Mouse (Mus musculus) limb, embryonic 15.5 days (tissue): ENCODE data around the gene Zfp263. TPM values are rescaled to one million over a fixed set of nuclear protein-coding genes. Genes with fewer than 3 reads are reported as not detected.
A peak's percentile ranks its signal among the peaks of the same experiment; 100 is the strongest.

Experiments
- ATAC-seq: fragments of 200-750 bp; cut with Nextera tagmentation; 2 replicates; pipeline ENCODE4 v1.8.0; 2017; ENCODE audit warnings: low read depth, moderate TSS enrichment; ENCODE audit not compliant: insufficient number of reproducible peaks, low FRiP score, low TSS enrichment
- H3K27ac ChIP-seq: fragments of 300-500 bp; sonication (generic); 2 replicates; pipeline ENCODE4 v1.5.1; 2015; ENCODE audit warnings: moderate library complexity, mild to moderate bottlenecking, inconsistent platforms
- H3K27me3 ChIP-seq: fragments of 300-500 bp; sonication (generic); 2 replicates; pipeline ENCODE4 v1.6.1; 2015; ENCODE audit warnings: inconsistent platforms
- H3K36me3 ChIP-seq: fragments of 300-500 bp; sonication (generic); 2 replicates; pipeline ENCODE4 v1.6.1; 2015; ENCODE audit warnings: inconsistent platforms
- H3K4me1 ChIP-seq: fragments of 300-500 bp; sonication (generic); 2 replicates; pipeline ENCODE4 v1.6.1; 2015; ENCODE audit warnings: inconsistent platforms
- H3K4me2 ChIP-seq: fragments of 300-500 bp; sonication (generic); 2 replicates; pipeline ENCODE4 v1.6.1; 2015; ENCODE audit warnings: mild to moderate bottlenecking, inconsistent platforms
- H3K4me3 ChIP-seq: fragments of 300-500 bp; sonication (generic); 2 replicates; pipeline ENCODE4 v1.5.1; 2015; ENCODE audit warnings: mild to moderate bottlenecking, inconsistent platforms
- H3K9ac ChIP-seq: fragments of 300-500 bp; sonication (generic); 2 replicates; pipeline ENCODE4 v1.6.1; 2015; ENCODE audit warnings: inconsistent platforms
- H3K9me3 ChIP-seq: fragments of 300-500 bp; sonication (generic); 2 replicates; pipeline ENCODE4 v1.6.1; 2016; ENCODE audit warnings: inconsistent platforms
- WGBS: fragments of 180-500 bp; shearing (Covaris S2); methylation state at CpG from one replicate; pipeline ENCODE4 v1.1.7; 2015; 5-methylcytosine and 5-hydroxymethylcytosine counted together
- polyA plus RNA-seq: library from polyadenylated mRNA; unstranded; fragments of >200 nt; fragmentation: Nextera tagmentation; extraction: Ambion mirVana; gene quantifications from 2 replicates; pipeline ENCODE4 v1.2.1, GENCODE M21; 2015

Zfp263 gene
- 45.3 and 46.4 TPM in 2 replicates for polyA plus RNA-seq

DNA sequence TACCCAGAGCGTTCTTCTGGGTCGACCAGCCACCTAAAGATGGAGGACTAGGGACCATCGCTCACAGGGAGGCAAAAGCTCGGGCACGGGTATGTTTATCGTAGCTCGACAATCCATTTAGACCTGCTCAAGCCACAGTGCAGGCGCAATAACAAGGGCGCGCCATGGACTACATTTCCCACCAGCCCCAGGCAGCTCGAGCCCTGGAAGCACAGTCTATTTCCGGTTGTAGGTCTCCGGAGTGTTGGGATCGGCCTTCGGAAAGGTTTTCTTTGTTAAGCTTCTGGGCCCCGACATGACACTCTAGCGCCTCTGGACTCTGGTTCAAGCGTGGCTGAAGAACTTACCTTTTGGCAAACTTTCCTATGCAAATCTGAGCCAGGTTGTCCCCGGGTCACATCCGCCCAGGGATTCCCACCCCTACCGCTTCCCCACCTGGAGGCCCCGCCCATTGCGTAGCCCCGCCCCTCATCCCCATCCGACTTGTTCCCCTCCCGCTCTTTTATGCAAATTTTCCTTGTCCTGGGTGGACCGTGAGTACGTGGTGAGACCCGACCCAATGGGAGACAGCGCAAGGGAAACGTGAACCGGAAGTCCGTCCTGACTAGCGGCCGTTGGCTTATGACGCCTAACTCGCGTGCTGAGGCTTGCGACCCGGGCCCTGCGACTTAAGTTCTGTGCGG is at the start of gene Zfp263:
TSS of gene Zfp263 (plus strand) at position 591 of the 683 bp plus-strand sequence.
- peak within 1 kb of the TSS; percentile 89 for H3K9ac ChIP-seq
- ATAC-seq, result peak; percentile 99
- under 1% methylated on average over 42 of the region's 42 CpGs for WGBS
- H3K4me2 ChIP-seq, result peak within 1 kb of the TSS; percentile 83
- H3K4me3 ChIP-seq, result peak within 1 kb of the TSS; percentile 85
- H3K9me3 ChIP-seq, result peaks cover 8% of the 10 kb centered on the region; the same call in 1 of the 2 replicates
- peaks cover 28% of the 10 kb centered on the region for H3K36me3 ChIP-seq
- H3K4me1 ChIP-seq, result peaks cover 20% of the 10 kb centered on the region
- no peaks in the 10 kb centered on the region for H3K27me3 ChIP-seq
- H3K27ac ChIP-seq, result peak within 1 kb of the TSS; percentile 96

DNA sequence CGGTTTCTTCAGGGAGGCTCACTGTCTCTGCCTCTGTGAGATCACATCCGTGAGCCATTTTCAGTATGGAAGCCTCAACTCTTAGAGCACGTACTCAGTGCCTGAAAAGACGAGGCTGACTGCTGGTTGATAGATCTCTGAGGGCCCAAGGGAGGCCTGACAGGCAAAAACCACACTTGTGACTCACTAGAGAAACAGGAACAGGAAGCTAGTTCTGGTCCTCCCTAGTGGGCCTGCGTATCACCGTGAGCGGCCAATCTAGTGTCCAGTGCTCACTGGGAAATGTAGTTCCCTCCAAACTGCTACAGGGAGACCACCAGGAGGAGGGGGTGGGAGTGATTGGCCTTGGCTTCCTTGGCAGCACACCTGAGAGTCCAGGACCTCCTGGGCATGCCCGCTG is 44.6 kb upstream of the Zfp263 start:
- no peak overlapping the region for H3K4me3 ChIP-seq
- no peak overlapping the region for H3K27ac ChIP-seq
- ATAC-seq, result no peak
- no peaks in the 10 kb centered on the region for H3K27me3 ChIP-seq
- 86% methylated on average over 8 of the region's 8 CpGs for WGBS
- H3K4me1 ChIP-seq, result no peaks in the 10 kb centered on the region
- no peaks in the 10 kb centered on the region for H3K36me3 ChIP-seq
- no peak overlapping the region for H3K4me2 ChIP-seq
- no peaks in the 10 kb centered on the region for H3K9me3 ChIP-seq
- no peak overlapping the region for H3K9ac ChIP-seq

DNA sequence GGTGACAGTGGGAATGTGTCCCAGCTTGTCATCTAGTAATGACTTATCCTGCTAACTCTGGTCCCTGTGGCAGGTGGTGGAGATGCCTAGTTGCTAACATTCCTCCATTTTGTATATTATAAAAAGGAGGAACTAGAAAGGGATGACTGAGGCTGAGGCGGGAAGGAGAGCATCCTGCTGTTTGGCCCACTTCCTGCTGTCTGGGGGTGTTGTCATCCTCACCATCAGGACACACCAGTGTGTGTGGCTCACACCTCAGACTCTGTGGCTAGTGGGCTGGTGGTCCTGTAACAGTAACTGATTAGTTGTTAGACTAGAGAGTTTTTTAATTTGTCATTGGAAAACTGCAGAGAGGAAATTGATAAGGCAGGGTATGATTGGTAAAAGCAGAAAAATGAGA is 43.0 kb upstream of the Zfp263 start:
- Histone ChIP-seq H3K27ac (no peak overlapping the region), H3K27me3 (no peaks in the 10 kb centered on the region), H3K4me2 (no peak overlapping the region), H3K4me1 (no peaks in the 10 kb centered on the region), H3K4me3 (no peak overlapping the region), H3K9me3 (no peaks in the 10 kb centered on the region), H3K36me3 (no peaks in the 10 kb centered on the region), H3K9ac (no peak overlapping the region)
- no peak for ATAC-seq
- 69% methylated on average over 1 of the region's 1 CpGs for whole genome bisulfite sequencing

DNA sequence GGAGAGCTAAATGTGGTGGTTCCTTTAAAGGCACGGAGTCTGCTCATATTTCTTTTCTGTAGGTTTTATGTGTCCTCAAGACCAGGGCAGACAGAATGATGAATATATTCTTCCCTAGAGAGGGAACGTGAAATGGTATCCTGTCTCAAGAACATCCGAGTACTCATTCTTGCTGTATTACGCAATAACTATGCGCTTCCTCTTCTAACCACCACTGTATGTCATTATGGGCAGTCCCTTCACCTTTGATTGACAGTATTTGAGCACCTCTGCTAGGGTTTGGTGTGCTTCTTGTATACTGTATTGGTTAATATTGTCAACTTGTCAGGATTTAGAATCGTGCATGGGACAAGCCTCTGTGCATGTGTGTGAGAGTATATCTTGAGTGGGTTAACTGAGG is 37.2 kb upstream of the Zfp263 start:
- H3K9ac ChIP-seq, result no peak overlapping the region
- H3K4me3 ChIP-seq, result no peak overlapping the region
- H3K27me3 ChIP-seq, result no peaks in the 10 kb centered on the region
- H3K4me2 ChIP-seq, result no peak overlapping the region
- WGBS, result 76% methylated on average over 6 of the region's 6 CpGs
- no peaks in the 10 kb centered on the region for H3K36me3 ChIP-seq
- H3K9me3 ChIP-seq, result no peaks in the 10 kb centered on the region
- H3K4me1 ChIP-seq, result no peaks in the 10 kb centered on the region
- H3K27ac ChIP-seq, result no peak overlapping the region
- ATAC-seq, result no peak

DNA sequence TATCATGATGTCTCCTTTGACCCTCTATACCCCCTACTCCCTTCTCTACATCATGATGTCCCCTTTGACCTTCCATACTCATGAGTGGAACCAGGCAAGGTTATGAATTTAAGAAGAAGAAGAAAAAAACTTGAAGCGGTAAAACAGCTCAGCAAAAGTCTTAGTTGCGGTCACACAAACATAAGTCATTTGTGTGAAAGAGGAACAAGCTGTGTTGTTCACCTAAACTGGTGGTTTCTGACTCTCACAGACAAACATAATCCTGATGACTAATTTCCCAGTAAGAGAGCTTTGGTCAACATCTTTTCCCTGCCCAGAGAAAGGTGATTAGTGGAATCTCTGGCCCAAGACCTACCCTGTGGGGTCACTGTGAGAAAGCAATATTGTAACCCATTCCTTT is 29.2 kb upstream of the Zfp263 start:
- 96% methylated on average over 2 of the region's 2 CpGs for WGBS
- Histone ChIP-seq H3K36me3 (no peaks in the 10 kb centered on the region), H3K9me3 (no peaks in the 10 kb centered on the region), H3K4me1 (no peaks in the 10 kb centered on the region), H3K27me3 (no peaks in the 10 kb centered on the region), H3K27ac (no peak overlapping the region), H3K9ac (no peak overlapping the region), H3K4me2 (no peak overlapping the region), H3K4me3 (no peak overlapping the region)
- no peak for ATAC-seq

DNA sequence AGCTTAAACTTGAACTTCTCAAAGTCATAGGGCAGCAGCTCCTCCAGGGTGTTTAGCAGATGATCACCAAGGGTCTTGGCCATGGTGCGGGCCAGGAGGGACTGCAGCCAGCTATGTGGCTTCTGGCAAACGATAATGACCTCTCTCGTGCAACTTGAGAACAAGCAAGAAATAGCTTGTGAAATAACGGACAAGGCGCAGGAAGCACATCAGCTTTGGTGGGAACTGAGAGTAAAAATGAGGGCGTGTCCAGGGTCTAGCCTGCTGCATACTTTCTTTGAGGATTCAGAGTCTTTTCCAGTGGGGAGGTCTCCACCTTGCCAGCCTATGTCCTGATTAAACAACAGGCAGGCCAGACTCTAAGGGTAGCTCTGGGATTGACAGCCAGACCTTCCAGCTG is 25.9 kb upstream of the Zfp263 start, which contains the start of gene Mefv:
TSS of gene Mefv (minus strand) at position 118 of the 400 bp plus-strand sequence.
- Histone ChIP-seq H3K4me1 (no peaks in the 10 kb centered on the region), H3K27me3 (no peaks in the 10 kb centered on the region), H3K9me3 (no peaks in the 10 kb centered on the region), H3K36me3 (no peaks in the 10 kb centered on the region), H3K27ac (no peak within 1 kb of the TSS), H3K9ac (no peak within 1 kb of the TSS), H3K4me3 (no peak within 1 kb of the TSS), H3K4me2 (no peak within 1 kb of the TSS)
- ATAC-seq, result no peak
- WGBS, result 87% methylated on average over 6 of the region's 6 CpGs

DNA sequence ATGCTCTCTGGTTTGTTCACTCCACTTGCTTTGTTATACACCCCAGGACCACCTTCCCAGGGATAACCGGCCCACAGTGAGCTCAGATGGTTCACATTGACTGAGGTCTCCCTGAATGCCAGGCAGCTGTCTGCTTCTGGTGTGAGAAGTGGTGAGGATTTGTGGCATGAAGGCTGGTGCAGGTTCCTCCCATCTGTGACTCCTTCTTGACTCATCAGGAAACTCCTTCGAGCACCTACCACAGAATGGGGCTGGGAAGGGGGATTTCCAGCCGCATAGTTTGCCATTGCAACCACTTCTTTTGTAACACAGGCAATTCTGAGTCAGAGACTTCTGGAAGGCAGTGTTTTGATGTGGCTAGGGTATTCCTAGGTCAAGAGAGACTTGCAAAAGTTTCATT is 20.7 kb upstream of the Zfp263 start:
- Histone ChIP-seq H3K9ac (no peak overlapping the region), H3K27ac (no peak overlapping the region), H3K36me3 (no peaks in the 10 kb centered on the region), H3K9me3 (no peaks in the 10 kb centered on the region), H3K4me1 (no peaks in the 10 kb centered on the region), H3K4me2 (no peak overlapping the region), H3K27me3 (no peaks in the 10 kb centered on the region), H3K4me3 (no peak overlapping the region)
- no peak for ATAC-seq
- WGBS, result 79% methylated on average over 3 of the region's 3 CpGs

DNA sequence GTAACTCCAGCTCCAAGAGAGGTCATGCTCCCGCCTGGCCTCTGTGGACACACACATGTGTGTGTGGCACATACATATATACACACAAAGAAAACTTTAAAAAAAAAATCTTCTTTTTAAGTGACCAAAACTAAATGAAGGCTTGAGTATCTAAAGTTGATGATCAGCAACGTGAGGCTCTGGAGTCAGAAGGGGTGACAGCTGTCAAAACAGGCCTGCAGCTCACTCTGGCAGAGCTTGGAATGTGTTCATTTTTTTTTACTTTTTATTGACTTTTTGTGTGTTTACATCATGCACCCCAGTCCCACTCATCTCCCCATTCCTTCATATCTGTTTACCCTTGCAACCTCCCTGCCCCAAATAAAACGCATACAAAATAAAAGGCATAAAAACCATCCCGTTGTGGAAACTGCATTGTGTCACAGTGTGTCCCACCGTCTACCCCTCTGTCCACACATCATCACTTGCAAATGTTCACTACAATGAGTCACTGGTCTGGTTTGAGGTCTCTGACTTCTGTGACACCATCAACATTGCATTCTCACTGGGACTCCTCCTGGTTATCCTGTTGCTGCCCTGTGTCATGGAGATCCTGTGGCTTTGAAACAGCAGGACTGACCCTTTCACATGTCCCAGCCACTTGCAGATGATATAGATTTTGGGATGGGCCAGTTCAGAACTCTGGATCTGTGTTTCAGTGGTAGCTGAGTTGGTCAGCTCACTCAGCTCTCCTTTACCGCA is 15.7 kb upstream of the Zfp263 start:
- H3K27ac ChIP-seq, result no peak overlapping the region
- H3K4me1 ChIP-seq, result no peaks in the 10 kb centered on the region
- H3K9ac ChIP-seq, result no peak overlapping the region
- WGBS, result 81% methylated on average over 6 of the region's 6 CpGs
- no peak for ATAC-seq
- no peaks in the 10 kb centered on the region for H3K36me3 ChIP-seq
- H3K4me2 ChIP-seq, result no peak overlapping the region
- H3K27me3 ChIP-seq, result no peaks in the 10 kb centered on the region
- no peak overlapping the region for H3K4me3 ChIP-seq
- H3K9me3 ChIP-seq, result no peaks in the 10 kb centered on the region

DNA sequence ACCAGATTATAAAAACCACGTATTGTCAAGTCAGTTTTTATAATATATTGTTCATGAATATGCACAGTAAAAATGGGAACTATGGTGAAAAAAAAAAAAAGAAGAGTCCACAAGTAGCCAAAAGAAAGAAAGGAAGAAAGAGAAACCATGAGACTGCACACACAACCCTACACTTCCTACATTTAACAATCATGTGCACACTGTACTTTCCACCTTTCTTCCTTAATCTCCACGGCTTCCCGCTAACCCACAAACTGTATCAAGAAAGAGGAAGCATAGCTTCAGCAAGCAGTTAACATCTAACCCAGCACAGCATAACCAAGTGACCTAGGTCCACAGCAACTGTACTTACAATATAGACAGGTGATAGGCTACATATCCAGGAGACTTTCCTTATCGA is 11.3 kb upstream of the Zfp263 start:
- no peak overlapping the region for H3K27ac ChIP-seq
- no peak overlapping the region for H3K4me2 ChIP-seq
- no peaks in the 10 kb centered on the region for H3K9me3 ChIP-seq
- H3K36me3 ChIP-seq, result no peaks in the 10 kb centered on the region
- 78% methylated on average over 4 of the region's 4 CpGs for WGBS
- no peaks in the 10 kb centered on the region for H3K4me1 ChIP-seq
- H3K27me3 ChIP-seq, result no peaks in the 10 kb centered on the region
- H3K4me3 ChIP-seq, result no peak overlapping the region
- no peak overlapping the region for H3K9ac ChIP-seq
- no peak for ATAC-seq

DNA sequence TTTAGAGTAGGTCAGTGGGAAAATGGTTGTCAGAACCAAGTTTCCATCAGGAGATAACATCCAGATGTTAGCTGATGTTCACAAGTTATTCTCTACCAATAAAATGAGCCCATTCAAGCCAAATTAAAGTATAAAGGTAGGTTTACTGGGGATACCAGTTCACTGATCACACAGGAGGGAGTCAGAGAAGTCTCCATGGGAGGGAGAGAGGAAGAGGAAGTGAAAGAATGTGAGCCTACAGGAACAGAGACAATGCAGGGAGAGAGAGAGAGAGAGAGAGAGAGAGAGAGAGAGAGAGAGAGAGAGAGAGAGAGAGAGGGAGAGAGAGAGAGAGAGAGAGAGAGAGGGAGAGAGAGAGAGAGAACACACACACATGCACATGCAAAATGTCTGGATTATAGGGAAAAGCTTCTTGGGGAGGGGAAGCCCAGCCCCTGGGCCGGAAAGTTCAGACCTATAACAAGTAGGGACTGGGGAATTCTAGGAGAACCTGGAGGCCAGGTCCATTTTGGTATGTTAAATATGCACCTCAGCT is 10.6 kb upstream of the Zfp263 start:
- H3K27ac ChIP-seq, result no peak overlapping the region
- no peak overlapping the region for H3K9ac ChIP-seq
- H3K4me1 ChIP-seq, result no peaks in the 10 kb centered on the region
- no peaks in the 10 kb centered on the region for H3K9me3 ChIP-seq
- no peak overlapping the region for H3K4me2 ChIP-seq
- 57% methylated on average over 1 of the region's 1 CpGs for WGBS
- no peak overlapping the region for H3K4me3 ChIP-seq
- ATAC-seq, result no peak
- H3K27me3 ChIP-seq, result no peaks in the 10 kb centered on the region
- H3K36me3 ChIP-seq, result no peaks in the 10 kb centered on the region

DNA sequence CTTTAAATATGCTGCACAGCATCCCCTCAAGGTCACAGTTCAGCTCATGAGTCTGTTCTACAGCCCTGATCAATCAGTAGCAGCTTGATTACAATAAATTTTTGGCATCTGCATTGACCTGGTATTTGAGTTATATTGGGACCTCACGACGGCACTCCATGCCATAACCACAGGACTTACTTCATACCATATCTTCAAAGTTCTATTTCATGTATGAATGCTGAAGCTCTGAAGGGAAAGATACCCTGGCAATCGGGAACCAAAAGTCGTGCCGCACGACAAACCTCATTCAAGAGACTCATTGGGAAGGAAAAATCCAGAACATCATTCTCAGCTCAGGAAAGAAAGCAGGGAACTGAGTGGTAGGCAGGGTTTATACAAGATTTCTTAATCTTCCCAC is 1.4 kb upstream of the Zfp263 start:
- no peak for ATAC-seq
- WGBS, result 97% methylated on average over 6 of the region's 6 CpGs
- no peak overlapping the region for H3K9ac ChIP-seq
- no peaks in the 10 kb centered on the region for H3K27me3 ChIP-seq
- H3K4me2 ChIP-seq, result no peak overlapping the region
- no peak overlapping the region for H3K4me3 ChIP-seq
- peaks cover 20% of the 10 kb centered on the region for H3K4me1 ChIP-seq
- H3K9me3 ChIP-seq, result no peaks in the 10 kb centered on the region
- no peak overlapping the region for H3K27ac ChIP-seq
- peaks cover 18% of the 10 kb centered on the region for H3K36me3 ChIP-seq

DNA sequence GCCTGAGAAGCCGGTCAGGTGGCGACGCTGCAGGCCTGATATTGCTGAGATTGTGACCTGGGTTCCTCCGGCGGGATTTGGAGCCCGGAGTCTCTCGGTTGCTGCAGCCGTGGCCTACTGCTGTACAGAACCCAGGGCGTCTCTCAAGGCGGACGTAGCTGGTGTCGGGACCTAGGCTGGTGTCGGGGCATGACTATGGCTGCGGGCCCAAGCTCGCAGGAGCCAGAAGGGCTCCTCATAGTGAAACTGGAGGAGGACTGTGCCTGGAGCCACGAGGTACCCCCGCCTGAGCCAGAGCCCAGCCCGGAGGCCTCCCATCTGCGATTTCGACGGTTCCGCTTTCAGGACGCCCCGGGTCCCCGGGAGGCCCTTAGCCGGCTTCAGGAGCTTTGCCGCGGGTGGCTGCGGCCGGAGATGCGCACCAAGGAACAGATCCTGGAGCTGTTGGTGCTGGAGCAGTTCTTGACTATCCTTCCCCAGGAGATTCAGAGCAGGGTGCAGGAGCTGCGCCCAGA is 350 bp downstream of the Zfp263 start:
- H3K4me1 ChIP-seq, result peaks cover 20% of the 10 kb centered on the region
- peak overlapping the region; percentile 89 for H3K9ac ChIP-seq
- peak overlapping the region; percentile 85 for H3K4me3 ChIP-seq
- H3K36me3 ChIP-seq, result peaks cover 34% of the 10 kb centered on the region
- H3K27me3 ChIP-seq, result no peaks in the 10 kb centered on the region
- peaks cover 13% of the 10 kb centered on the region; the same call in 1 of the 2 replicates for H3K9me3 ChIP-seq
- ATAC-seq, result peak; percentile 62
- H3K4me2 ChIP-seq, result peak overlapping the region; percentile 83
- peak overlapping the region; percentile 96 for H3K27ac ChIP-seq
- 2% methylated on average over 32 of the region's 32 CpGs for WGBS
